Mouse (Mus musculus) hematopoietic stem cell, adult 5-6 weeks (primary cell): ENCODE measurements at regions not wholly inside any gene's neighbourhood (a gene's known extent, or its start where the extent isn't known, plus 50 kb on each side); places are given as distances from the start of the nearest gene placed in this dataset.
"Not testable (repeated sequence)": the region's sequence is repeated elsewhere in the genome, so short reads cannot be mapped to it uniquely, and the experiment has no call there.

ENCODE experiments used
- ATAC-seq, 2 experiments: fragments of 125-278 bp in 1 of 2; replicated peaks in 1 of 2; 2 replicates each; pipeline ENCODE4 v1.8.0; 2016 to 2017; ENCODE audit warnings: inconsistent platforms in 2 of 2, mild to moderate bottlenecking in 2 of 2, moderate number of reproducible peaks in 2 of 2, low read depth in 1 of 2, moderate TSS enrichment in 1 of 2; ENCODE audit not compliant: low FRiP score in 2 of 2, poor library complexity in 2 of 2, severe bottlenecking in 2 of 2, insufficient read depth in 1 of 2, low TSS enrichment in 1 of 2

DNA sequence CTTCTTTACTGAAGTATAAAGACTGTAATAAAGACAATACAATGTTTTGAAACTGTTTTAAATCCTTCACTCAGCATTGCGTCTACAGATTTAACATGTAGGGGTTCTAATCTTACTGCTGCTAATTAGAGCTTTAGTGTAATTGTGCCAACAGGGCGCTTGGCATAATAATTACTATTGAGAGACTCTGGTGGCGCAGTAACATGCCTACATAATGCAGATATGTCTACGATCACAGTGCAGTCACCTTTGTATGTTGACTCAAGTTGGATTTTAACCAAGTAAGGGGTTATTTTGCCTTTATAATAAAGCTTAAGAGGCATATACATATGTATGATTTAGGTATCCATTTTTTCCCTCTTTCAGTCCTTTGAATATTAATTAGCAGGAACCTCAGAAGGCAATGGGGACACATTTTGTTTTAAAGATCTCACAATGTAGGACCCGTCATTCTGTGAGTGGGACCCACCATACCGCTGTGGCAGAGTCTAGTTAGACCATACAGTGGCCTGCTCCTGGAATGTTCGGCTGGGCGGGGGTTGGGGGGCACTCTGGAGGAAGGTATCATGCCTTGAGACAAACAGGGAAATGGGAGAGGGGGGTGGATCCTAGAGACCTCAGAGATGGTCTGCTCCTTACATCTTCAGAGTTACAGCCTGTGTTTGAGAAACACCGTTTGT lies 521.3 kb upstream of the Sall1 start:
- ATAC-seq: no peak

DNA sequence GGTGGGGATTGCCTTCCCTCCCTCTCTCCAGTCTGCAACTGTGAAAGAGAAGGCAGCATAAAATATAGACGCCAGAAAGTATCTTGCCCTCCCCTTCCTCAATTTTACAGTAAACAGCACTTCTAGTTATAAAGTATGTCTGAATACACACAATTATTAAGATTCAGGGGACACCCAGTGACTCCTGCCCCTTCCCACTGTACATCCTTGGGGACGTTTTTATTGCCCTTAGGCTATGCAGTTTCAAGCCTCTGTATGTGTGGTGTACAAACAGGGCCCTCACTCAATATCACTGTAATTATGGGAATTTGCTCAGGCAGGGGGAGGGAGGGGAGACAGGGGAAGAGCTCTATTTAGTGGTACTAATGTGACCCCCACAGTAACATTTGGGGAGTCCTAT lies 519.6 kb upstream of the Sall1 start:
- ATAC-seq: no peak

DNA sequence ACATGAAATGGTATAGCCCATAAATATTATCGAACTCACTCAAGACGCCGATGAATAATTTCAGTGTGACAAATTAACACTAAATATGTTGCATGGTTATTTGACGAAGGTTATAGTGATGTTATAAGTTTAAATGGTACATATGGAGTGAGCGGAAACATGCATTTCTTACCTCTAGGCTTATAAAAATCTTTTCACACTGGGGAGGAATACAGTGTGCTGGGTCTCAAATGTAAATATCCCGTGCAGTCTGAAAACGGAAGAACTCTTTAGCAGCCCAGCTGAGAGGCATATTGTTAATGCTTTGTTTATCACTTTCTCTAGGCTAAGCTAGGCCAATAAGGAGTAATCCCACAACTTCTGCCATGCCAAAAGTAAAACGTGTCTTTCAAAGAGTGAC lies 518.6 kb upstream of the Sall1 start:
- ATAC-seq: no peak

DNA sequence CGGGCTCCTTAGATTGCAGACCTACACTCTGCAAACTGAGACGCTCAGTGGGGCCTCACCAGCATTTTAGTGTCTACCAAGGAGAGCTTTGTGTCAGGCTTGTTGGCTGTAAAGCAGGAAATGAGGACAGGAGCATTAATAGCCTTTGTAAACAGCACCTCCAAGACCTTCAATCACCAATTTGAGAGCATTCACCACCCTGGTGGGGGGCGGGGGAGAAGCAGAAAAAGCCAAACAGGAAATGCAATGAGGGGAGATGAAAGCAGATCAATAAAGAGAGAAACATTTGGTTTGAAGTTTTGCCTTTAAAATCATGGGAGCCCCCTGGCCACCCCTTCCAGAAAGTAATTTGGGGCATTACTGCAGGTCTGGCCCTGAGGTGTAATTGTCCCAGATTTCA lies 497.3 kb upstream of the Sall1 start:
- ATAC-seq: no peak

DNA sequence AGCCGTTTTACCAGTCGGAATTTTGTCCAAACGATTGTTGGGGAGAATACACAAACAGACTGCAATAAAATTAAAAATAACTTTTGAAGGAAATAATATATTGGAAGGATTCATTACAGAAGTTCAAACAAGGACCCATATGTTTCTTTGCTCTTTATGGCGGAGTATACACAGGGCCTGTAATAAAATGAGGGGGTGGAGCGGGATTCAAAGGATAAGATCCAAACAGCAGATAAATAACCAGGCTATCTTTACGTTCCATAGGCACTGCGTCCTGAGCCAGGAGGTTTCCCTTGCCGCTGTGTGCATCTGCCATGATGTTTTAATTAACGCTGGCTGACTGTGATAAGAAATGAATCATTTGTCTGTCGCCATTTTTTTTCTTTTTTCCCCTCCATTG lies 490.6 kb upstream of the Sall1 start:
- ATAC-seq: no peak

DNA sequence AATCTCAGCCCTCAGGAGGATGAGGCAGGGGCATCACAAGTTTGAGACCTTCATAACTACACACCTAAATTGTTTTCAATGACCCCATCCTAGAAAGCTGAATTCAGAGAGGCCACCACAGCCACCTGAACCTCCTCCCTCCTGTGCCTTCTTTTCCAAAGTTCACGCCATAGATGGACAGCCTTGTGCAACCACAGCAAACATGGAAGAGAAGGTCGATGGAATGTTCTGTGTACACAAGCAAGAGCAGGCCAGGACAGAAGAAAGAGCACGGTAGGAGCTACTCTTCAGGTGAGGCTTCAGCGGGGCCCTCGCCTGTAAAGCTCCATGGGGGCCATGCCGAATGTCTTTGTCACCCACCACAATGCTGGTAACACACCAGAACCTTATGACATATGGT lies 481.1 kb upstream of the Sall1 start:
- ATAC-seq: no peak

DNA sequence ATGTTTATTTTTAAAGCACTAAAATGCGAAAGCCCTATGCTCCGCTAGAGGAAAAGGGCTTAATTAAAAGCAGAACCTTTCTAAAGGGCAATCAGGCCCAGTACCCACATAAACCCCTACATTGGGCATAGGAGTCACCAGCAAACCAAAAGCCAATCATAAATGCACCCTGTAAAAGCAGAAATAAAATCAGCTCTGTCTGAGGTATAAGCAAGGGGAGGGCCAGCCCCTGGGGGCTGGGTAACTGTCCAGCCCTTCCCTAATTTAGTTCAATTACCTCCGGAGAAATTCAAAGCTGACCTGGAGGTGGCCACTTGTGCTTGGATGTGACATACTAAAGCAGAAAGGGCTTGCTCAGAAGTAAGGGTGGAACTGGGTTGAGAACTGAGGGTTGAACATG lies 479.4 kb upstream of the Sall1 start:
- no peak for ATAC-seq

DNA sequence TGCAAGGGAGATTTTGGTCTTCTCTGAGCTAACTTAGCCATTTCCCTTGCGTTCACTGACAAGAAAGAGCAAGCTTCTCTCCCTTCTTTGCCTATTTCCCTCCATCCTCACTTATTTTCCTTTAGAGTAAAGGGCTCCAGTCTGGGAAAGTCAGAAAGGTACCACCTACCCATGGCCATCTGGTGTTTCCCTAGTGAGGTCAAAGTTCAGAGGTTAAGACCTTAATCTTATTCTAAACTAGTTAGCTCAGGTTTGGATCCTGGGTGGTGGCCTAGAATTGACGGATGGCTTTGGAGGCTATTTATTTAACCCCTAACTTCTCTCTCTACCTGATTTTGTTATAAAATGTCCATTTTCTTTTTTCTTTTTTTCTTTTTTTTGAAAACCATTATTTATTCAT lies 472.6 kb upstream of the Sall1 start:
- no peak for ATAC-seq

DNA sequence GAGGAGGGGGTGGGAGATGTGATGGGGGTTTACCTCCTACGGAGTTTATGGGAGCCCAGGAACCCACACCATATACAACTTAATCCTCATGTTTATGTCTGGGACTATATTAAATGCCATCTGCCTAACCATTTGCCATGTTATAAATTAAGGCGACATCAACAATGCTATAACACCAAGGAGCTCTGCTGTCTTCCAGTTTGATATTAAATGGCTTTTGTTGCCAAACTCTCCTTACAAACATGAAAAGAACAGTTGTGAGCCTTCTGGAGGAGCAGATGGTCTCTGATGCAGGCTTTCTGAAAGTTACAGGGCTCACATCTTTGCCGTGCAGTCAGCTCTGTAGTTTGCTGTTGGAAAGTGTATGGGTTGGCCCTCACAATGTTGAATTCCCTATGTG lies 470.3 kb upstream of the Sall1 start:
- no peak for ATAC-seq

DNA sequence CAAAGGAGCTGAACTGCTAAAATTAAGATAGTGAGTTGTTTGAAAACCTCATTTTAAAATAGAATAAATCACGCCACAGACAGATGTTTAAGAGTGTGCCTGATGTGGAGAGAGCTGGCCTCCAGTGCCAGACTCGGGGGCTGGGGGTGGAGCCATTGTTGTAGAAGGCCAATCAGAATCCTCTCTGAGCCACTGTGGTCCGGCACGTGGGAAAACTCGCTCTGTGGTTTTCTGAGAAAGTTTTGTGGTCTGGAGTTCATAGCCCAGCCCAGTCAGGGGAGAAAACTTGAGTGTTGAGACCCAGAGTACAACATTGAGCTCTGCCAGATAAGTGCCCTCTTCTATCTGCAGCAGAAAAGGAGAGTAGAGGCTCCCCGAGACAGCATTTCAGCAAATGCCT lies 463.7 kb upstream of the Sall1 start:
- ATAC-seq: no peak

DNA sequence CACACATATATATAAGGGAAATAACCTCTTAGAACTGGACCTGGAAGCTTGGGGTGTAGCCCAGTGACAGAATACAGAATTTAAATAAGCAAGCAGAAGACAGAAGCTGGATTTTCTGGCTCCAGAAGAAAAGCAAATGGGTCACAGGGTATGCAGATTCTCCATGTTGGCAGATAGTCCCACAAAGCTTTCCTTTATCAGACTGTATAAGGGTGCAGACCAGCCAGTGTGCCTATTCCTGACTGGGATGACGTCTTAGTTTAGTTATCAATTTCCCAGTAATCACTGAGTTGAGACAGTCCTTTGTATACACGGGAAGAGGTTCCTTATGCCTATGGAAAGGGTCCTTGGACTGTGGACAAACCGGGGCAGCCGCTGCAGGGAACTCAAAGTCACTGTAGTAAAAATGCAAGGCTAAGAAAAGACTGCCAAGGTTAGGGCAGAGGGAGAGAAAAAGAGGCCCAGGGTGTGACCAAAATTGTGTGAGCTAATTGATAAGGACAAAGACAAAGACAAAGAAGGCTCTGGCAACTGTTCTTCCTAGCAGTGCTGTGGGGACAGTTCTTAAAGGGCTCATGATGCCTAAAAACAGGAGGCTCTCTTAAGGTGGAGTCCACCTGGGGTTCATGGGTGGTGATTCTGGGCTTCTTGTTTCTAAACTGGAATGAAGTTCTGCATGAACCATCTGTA lies 459.7 kb upstream of the Sall1 start:
- no peak for ATAC-seq

DNA sequence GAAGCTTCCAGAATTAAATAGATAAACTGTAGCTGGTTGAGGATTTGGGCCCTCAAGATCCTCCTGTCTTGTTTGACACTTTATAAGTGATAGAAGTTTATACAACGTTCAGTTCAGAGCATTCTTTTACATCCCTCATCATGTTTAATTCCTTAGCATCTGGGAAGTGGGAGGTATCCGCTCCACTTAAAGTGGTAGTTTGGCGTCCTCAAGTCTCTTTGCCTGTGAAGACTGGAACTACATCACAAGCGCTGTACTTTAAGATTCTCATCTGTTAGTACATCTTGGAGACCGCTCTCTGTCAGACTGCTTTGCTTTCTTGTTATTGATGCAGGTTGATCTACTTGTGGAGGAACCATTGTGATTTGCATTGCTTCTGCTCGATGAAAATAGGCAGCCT lies 459.1 kb upstream of the Sall1 start:
- ATAC-seq: no peak

DNA sequence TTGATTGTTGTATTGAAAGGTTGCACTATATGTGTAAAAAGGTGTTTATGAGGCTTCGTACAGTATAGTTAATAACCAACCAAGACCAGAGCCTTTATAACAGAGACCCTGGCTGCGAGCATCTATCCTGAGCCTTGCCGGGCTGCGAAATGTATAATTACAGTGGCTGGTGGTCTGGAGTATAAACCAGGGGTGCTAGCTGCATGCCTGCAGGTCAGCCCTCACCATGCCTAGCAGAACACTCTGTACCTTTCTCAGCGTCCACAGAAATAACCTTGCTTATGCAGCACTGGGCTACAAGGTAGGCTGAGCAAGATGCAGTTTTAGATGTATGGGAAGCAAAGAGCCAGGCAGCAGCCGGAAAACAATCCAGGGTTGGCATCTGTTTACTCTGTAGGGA lies 457.8 kb upstream of the Sall1 start:
- no peak for ATAC-seq

DNA sequence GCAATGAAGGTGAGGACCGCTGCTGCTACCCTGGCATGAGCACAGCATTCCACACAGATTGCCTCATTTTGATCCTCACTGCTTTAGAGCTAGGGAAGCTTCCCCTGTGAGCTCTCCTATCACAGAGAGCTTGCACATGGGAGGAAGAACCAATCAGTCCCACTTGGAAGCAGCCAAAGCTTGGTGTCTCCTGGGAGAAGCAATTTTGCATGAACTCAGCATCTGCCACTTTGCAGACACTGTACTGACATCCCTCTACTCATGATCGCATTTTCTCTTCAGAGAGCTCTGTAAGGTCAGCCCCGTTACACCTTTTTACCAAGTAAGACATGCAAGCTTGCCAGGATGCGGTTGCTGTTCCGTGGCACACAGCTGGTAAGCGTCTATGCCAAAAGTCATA lies 455.9 kb upstream of the Sall1 start:
- no peak for ATAC-seq

DNA sequence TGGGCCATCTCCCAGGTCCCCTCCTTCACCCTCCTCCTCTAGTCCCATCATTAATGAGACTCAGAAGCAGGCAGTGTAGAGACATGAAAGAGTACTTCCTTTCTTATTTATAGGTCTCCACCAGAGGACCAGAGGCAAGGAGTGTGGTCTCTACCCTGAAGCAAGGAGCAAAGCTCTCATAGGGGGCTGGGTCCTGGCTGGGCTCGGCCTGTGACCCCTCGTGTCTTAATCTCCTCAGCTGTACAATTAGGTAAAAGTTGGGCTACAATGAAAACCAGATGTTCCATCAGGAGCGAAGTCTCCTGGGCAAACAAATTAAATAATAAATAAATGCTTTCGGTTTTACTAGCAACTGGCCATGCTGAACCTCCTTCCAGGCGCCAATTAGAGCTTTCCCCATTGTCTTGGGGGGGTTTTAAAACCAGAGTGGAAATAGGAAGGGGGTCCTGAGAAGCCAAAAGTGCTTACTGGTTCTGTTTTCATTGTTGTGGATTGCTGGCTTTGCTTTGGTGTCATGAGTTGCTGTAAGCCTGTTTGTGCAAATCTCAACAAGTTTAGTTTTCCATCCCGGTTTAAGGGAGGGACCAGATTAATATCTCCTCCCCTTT lies 454.2 kb upstream of the Sall1 start:
- no peak for ATAC-seq

DNA sequence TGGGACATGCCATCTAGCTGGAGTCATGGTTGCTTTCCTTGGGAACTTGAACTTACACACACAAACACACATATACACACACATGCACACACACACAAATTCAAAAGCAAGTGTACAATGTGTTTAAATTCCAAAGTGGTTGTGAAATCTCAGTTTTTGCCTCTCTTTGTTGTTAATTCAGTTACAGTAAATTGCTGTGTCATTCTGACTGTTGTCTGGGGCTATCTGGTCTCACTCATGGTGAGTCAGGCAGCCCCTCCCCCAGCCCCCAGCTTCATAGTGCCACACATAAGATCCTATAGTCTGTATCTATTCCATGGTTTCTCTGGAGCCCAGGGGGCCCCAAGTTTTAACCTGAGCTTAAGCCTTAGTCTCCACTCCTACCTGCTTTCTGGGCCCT lies 448.4 kb upstream of the Sall1 start:
- no peak for ATAC-seq

DNA sequence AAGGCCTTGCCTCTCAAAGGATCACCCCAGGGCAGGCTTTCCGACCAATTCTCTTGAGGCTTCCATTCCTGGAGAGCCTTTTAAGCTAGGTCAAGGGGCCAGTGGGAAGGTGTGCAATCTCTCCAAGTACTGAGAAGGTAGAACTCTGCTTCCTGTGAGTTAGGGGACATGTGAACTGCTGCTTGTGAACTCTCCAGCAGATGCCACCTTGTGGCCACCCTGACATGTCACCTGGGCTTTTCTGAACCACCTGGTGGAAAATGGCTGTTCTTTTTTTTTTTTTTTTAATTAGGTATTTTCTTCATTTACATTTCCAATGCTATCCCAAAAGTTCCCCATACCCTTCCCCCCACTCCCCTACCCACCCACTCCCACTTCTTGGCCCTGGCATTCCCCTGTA lies 438.5 kb upstream of the Sall1 start:
- not testable (repeated sequence) for ATAC-seq

DNA sequence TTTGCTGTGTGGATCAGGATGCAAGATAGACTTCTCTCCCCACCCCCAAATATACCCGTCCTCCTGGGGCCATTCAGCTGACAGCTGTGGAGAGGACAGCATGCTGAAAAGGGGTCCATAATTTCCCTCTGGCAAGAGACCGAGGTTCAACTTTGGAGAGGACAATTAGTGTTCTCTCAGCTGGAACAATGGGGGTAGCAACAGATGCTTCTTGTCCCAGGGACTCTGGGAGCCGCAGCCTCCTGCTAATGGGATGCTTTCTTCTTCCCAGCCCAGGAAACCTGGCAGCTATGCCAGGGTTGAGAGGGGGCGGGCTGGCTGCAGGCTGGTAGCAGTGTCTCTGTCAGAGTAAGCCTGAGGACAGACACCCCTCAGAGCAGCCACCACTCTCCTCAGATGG lies 433.0 kb upstream of the Sall1 start:
- no peak for ATAC-seq

DNA sequence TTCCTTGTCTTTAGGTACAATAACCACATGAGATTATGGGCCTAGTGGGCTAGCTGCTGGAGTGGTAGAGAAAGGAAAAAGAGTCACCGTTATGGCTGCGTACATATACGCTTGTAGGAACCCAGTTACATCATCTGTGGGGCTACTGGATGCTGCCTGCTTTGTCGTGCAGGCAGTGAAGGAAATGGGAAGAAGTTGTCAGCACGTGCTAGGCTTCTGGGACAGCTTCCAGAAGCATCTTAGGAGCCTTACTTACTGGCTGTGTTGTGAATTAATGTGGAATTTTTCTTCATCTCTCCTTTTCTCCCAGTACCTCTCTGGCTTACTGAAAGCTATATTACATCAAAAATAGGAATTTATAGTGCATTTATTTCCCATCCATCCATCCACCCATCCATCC lies 427.2 kb upstream of the Sall1 start:
- ATAC-seq: no peak
